Mouse (Mus musculus) erythroblast, embryonic 14.5 days (primary cell): Measurements from ENCODE around the gene Mapk11.

Experiments
- GATA1 ChIP-seq: IDR thresholded peaks from 2 replicates; pipeline ENCODE4 v1.6.1; 2012; ENCODE audit warnings: low read length, inconsistent platforms, mixed read lengths
- TAL1 ChIP-seq: IDR thresholded peaks from 3 replicates; pipeline ENCODE4 v1.6.1; 2012; ENCODE audit warnings: low read length, inconsistent platforms, mixed read lengths

- TF ChIP-seq GATA1 (no peak), TAL1 (no peak)
These were observed 45.5 kb downstream of the Mapk11 start for GRCm38 (mm10) chr15:89103921-89104320.
